Mouse (Mus musculus) midbrain, postnatal 0 days (tissue): Measurements from ENCODE around the gene Mttp. TPM values are rescaled to one million over a fixed set of nuclear protein-coding genes. Genes with fewer than 3 reads are reported as not detected.

Source experiments
- ATAC-seq: fragments of 200-750 bp; cut with Nextera tagmentation; 2 replicates; pipeline ENCODE4 v1.8.0; 2017; ENCODE audit warnings: moderate number of reproducible peaks, mild to moderate bottlenecking, moderate TSS enrichment, moderate library complexity; ENCODE audit not compliant: low FRiP score
- DNase-seq: peaks from one replicate; pipeline ENCODE4 v3.0.0-alpha.2; 2015; ENCODE audit warnings: low spot score
- H3K27ac ChIP-seq: fragments of 300-500 bp; sonication (generic); 2 replicates; pipeline ENCODE4 v1.5.1; 2014; ENCODE audit warnings: low read depth, mild to moderate bottlenecking, low read length, mixed read lengths
- H3K27me3 ChIP-seq: fragments of 300-500 bp; sonication (generic); 2 replicates; pipeline ENCODE4 v1.6.1; 2014; ENCODE audit warnings: low read length, control low read depth, mixed read lengths; ENCODE audit not compliant: insufficient read depth
- H3K36me3 ChIP-seq: fragments of 300-500 bp; sonication (generic); 2 replicates; pipeline ENCODE4 v1.6.1; 2014; ENCODE audit warnings: low read length, control low read depth, mixed read lengths; ENCODE audit not compliant: insufficient read depth
- H3K4me1 ChIP-seq: fragments of 300-500 bp; sonication (generic); 2 replicates; pipeline ENCODE4 v1.6.1; 2014; ENCODE audit warnings: mild to moderate bottlenecking, control low read depth, antibody characterized with exemption, low read length, mixed read lengths; ENCODE audit not compliant: insufficient read depth
- H3K4me2 ChIP-seq: fragments of 300-500 bp; sonication (generic); 2 replicates; pipeline ENCODE4 v1.6.1; 2014; ENCODE audit warnings: low read depth, mild to moderate bottlenecking, low read length, mixed read lengths; ENCODE audit not compliant: poor library complexity, severe bottlenecking
- H3K4me3 ChIP-seq: fragments of 300-500 bp; sonication (generic); 2 replicates; pipeline ENCODE4 v1.5.1; 2014; ENCODE audit warnings: low read depth, mild to moderate bottlenecking, low read length, moderate library complexity
- H3K9ac ChIP-seq: fragments of 300-500 bp; sonication (generic); replicated peaks from 2 replicates; pipeline ENCODE4 v1.6.1; 2014; ENCODE audit warnings: mild to moderate bottlenecking, low read length, moderate library complexity, mixed read lengths; ENCODE audit not compliant: poor library complexity, severe bottlenecking
- H3K9me3 ChIP-seq: fragments of 300-500 bp; sonication (generic); 2 replicates; pipeline ENCODE4 v1.6.1; 2016; ENCODE audit warnings: low read length, control low read depth
- CTCF ChIP-seq: IDR thresholded peaks from 2 replicates; pipeline ENCODE4 v1.5.1; 2016; ENCODE audit warnings: antibody characterized with exemption, mild to moderate bottlenecking
- WGBS: fragments of 180-500 bp; shearing (Covaris S2); extraction: QIAGEN DNeasy Blood & Tissue Kit; methylation state at CpG from one replicate; pipeline ENCODE4 v1.1.7; 2014; 5-methylcytosine and 5-hydroxymethylcytosine counted together
- polyA plus RNA-seq: library from polyadenylated mRNA; unstranded; fragments of >200 nt; fragmentation: Nextera tagmentation; extraction: Ambion mirVana; gene quantifications from 2 replicates; pipeline ENCODE4 v1.2.1, GENCODE M21; 2015
- total RNA-seq: library from RNA; depleted of rRNA; stranded (reverse); fragments of >200 nt; gene quantifications from 2 replicates; pipeline ENCODE4 v1.2.3, GENCODE M21; 2014; rRNA removed

Mttp gene
- total RNA-seq = 4.9 and 8.1 TPM in 2 replicates
- polyA plus RNA-seq = 6.1 and 6.7 TPM in 2 replicates

DNA sequence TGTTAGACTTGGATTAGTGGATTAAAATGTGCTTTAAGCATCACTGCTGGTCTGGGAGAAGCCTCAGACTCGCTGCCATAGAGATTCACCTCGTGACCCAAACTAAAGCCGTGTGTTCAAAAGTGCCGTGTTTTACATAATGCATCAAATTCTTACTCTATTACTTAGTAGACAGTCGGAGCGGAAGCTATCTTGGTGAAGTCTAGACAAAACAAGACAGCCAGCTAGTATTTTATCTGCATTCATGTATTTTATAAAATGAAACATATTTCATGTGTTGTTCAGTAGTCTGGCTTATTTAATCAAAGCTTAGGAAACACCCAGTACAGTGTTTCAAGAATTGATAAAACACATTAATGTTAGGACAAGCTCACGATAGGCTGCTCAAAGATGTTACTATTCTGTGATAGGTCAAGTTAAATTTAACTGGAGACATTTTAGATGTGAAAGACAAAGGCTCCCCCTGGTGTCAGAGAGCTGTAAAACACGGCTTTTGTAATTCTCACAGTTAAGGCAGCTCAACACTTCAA, at the start of gene Mttp:
TSS of gene Mttp (minus strand) at position 327 of the 530 bp plus-strand sequence.
- ATAC-seq = no peak
- peak within 1 kb of the TSS; percentile 60 for H3K4me2 ChIP-seq
- 2% methylated on average over 8 of the region's 8 CpGs for WGBS
- peak; percentile 93 for DNase-seq
- peak within 1 kb of the TSS; percentile 94 for H3K27ac ChIP-seq
- peaks cover 4% of the 10 kb centered on the region; the same call in 1 of the 2 replicates for H3K36me3 ChIP-seq
- peak within 1 kb of the TSS; percentile 71 for H3K9ac ChIP-seq
- H3K27me3 ChIP-seq = no peaks in the 10 kb centered on the region
- H3K9me3 ChIP-seq = no peaks in the 10 kb centered on the region
- TF ChIP-seq CTCF = peak; percentile 86
- no peaks in the 10 kb centered on the region for H3K4me1 ChIP-seq
- H3K4me3 ChIP-seq = peak within 1 kb of the TSS; percentile 57

GRCm38 (mm10) chr3:138193683-138194302, 49.0 kb upstream of the Mttp start, which contains the start of gene 4930579F01Rik:
4930579F01Rik (minus strand) TSS chr3:138193825.
- DNase-seq (no peak), ATAC-seq (no peak)
- 82% methylated on average over 15 of the region's 15 CpGs for WGBS
- no peak within 1 kb of the TSS for H3K27ac ChIP-seq
- H3K27me3 ChIP-seq = no peaks in the 10 kb centered on the region
- no peaks in the 10 kb centered on the region for H3K4me1 ChIP-seq
- TF ChIP-seq CTCF = no peak
- no peak within 1 kb of the TSS for H3K4me3 ChIP-seq
- H3K36me3 ChIP-seq = no peaks in the 10 kb centered on the region
- no peaks in the 10 kb centered on the region for H3K9me3 ChIP-seq
- no peak within 1 kb of the TSS for H3K4me2 ChIP-seq
- H3K9ac ChIP-seq = no peak within 1 kb of the TSS

DNA sequence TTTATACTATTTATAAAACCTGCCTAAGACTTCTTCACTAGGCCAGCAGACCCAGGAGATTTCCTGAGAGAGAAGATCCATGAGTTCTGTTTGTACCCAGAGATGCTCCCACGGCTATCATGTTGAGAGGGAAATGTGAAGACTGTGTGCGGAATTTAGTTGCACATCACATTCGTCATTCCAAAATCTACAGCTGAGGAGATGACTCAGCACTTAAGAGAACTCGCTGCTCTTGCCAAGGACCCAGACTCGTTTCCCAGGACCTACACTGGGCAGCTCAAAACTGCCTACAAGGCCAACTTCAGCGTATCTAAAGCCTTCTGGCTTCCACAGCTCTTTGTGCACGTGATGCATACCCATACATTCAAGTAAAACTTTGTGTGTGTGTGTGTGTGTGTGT, 47.5 kb upstream of the Mttp start:
- H3K4me2 ChIP-seq = no peak overlapping the region
- H3K4me3 ChIP-seq = no peak overlapping the region
- no peak for TF ChIP-seq CTCF
- 88% methylated on average over 7 of the region's 7 CpGs for WGBS
- no peak for ATAC-seq
- DNase-seq = no peak
- H3K27ac ChIP-seq = no peak overlapping the region
- no peaks in the 10 kb centered on the region for H3K9me3 ChIP-seq
- no peaks in the 10 kb centered on the region for H3K4me1 ChIP-seq
- no peak overlapping the region for H3K9ac ChIP-seq
- H3K27me3 ChIP-seq = no peaks in the 10 kb centered on the region
- H3K36me3 ChIP-seq = no peaks in the 10 kb centered on the region

DNA sequence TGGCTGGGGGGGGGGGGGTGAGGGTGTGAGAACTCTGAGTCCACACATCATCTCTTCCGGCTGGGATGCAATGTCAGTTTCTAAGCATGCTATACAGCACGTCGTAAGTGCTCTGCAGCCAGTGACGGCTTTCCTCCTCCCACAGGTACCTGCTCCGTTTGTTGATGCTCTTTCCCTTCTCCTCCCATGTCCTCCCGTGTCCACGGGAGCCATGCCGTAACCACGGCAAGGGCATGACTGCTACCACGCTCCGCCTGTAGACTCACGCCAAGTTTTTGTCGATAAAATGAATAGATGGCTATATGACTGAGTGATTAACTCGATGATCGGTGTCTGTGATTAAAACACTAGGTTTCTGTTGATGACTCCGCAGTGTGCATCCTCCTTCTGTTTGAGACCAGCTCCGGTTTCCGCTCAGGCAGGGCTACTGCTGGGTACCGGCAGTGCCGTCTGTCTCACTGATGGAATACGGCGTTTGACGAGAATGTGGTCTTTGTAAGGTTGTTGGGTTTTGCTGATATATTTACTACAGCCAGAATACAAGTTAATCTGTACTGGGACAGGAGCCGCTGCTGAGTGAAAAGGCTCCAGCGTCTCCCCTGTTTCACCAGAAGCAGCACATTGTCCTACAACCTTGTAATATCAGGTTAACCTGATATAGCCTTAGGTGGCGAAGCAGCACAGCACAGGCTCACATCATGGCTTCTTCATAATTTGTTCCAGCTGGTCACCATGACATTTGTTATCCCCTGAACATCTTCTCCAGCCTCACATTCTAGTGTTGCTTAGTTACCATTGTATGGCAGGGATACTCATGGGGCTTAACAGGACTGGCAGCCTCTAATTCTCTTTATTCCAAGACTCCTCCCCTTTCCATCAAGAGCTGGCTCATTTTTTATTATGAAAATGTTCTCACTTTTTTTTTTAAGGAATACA, 41.5 kb upstream of the Mttp start:
- DNase-seq = peak; percentile 50
- no peak for ATAC-seq
- Histone ChIP-seq H3K27ac (no peak overlapping the region), H3K4me3 (no peak overlapping the region), H3K9ac (no peak overlapping the region), H3K27me3 (no peaks in the 10 kb centered on the region), H3K9me3 (no peaks in the 10 kb centered on the region), H3K4me2 (no peak overlapping the region), H3K4me1 (no peaks in the 10 kb centered on the region), H3K36me3 (no peaks in the 10 kb centered on the region)
- no peak for TF ChIP-seq CTCF
- WGBS = 80% methylated on average over 26 of the region's 26 CpGs

- H3K4me2 ChIP-seq = no peak overlapping the region
- no peaks in the 10 kb centered on the region for H3K9me3 ChIP-seq
- no peak for TF ChIP-seq CTCF
- peak; percentile 9 for DNase-seq
- H3K4me1 ChIP-seq = no peaks in the 10 kb centered on the region
- no peaks in the 10 kb centered on the region for H3K36me3 ChIP-seq
- no peak overlapping the region for H3K9ac ChIP-seq
- ATAC-seq = no peak
- H3K27ac ChIP-seq = no peak overlapping the region
- 70% methylated on average over 4 of the region's 4 CpGs for WGBS
- no peaks in the 10 kb centered on the region for H3K27me3 ChIP-seq
- no peak overlapping the region for H3K4me3 ChIP-seq
Observed at GRCm38 (mm10) chr3:138185290-138185689, 40.5 kb upstream of the Mttp start.
